Mouse (Mus musculus) kidney, adult 2 months (tissue): Measurements from ENCODE around the gene Rnpepl1.

Source experiments
- CTCF ChIP-seq: fragments of 200-500 bp; conservative IDR thresholded peaks from 2 replicates; pipeline ENCODE4 v1.5.1; 2011; ENCODE audit warnings: low read depth, mild to moderate bottlenecking, control low read depth, low read length, moderate library complexity, mixed read lengths; ENCODE audit not compliant: insufficient read depth, insufficient read length
- POLR2A ChIP-seq: fragments of 200-500 bp; IDR thresholded peaks from one replicate; pipeline ENCODE4 v1.6.1; 2011; ENCODE audit warnings: low read depth, low read length, control low read depth

DNA sequence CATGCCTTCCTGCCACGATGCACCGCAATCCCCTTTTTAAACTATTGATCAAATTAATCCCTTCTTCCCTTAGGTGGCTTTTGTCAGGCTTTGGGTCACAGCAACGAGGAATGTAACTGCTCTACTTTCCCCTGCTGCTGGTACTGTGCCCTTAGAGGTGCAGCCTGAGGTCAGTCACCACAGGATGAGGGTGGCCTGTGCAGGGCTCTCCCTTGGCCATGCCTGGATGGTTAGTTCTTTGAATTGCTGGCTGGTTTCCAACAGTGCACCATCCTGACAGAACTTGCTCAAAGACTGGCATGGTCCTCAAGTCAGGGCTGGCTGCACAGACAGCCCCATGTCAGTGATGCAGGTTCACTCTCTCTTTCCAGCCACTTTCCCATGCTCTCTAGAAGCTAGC, 36.6 kb upstream of the Rnpepl1 start:
- TF ChIP-seq POLR2A: no peak
- TF ChIP-seq CTCF: no peak
